Mouse (Mus musculus): ENCODE results near the gene Cpt1a. TPM values are rescaled to one million over a fixed set of nuclear protein-coding genes. Genes with fewer than 3 reads are reported as not detected.

Cpt1a gene
- polyA plus RNA-seq, 1 experiment from 2014 or later: 9.5 TPM

GRCm38 (mm10) chr19:3359841-3360588 lies 37.9 kb downstream of the Cpt1a start:
- H3K36me3 ChIP-seq (replicated peaks; ENCODE audit: control insufficient read depth, insufficient read depth, low read depth, low read length): no peaks in the 10 kb centered on the region
- H3K27ac ChIP-seq (replicated peaks; ENCODE audit: low read depth, low read length): no peak overlapping the region
- no peaks in the 10 kb centered on the region for H3K27me3 ChIP-seq (ENCODE audit: control insufficient read depth, insufficient read depth, low read length)
- no peaks in the 10 kb centered on the region for H3K9me3 ChIP-seq (replicated peaks; ENCODE audit: control insufficient read depth, low read length)
- no peak overlapping the region for H3K9ac ChIP-seq (replicated peaks; ENCODE audit: low read length)
- DNase-seq (ENCODE audit: low spot score) (no peak), ATAC-seq (replicated peaks; ENCODE audit: insufficient number of reproducible peaks, low FRiP score, low TSS enrichment, low read depth) (no peak)
- WGBS: 85% methylated on average over 13 of the region's 13 CpGs
- H3K4me1 ChIP-seq (ENCODE audit: control insufficient read depth, insufficient read depth, low read length): no peaks in the 10 kb centered on the region
- H3K4me2 ChIP-seq (ENCODE audit: low read depth, low read length): no peak overlapping the region
- no peak overlapping the region for H3K4me3 ChIP-seq (ENCODE audit: low read depth, low read length)

- H3K4me1 ChIP-seq (ENCODE audit: control insufficient read depth, insufficient read depth, low read length): no peaks in the 10 kb centered on the region
- H3K9ac ChIP-seq (replicated peaks; ENCODE audit: low read length): no peak overlapping the region
- DNase-seq (ENCODE audit: low spot score) (no peak), ATAC-seq (replicated peaks; ENCODE audit: insufficient number of reproducible peaks, low FRiP score, low TSS enrichment, low read depth) (no peak)
- no peak overlapping the region for H3K4me2 ChIP-seq (ENCODE audit: low read depth, low read length)
- no peaks in the 10 kb centered on the region for H3K27me3 ChIP-seq (ENCODE audit: control insufficient read depth, insufficient read depth, low read length)
- 87% methylated on average over 4 of the region's 4 CpGs for WGBS
- no peaks in the 10 kb centered on the region for H3K36me3 ChIP-seq (replicated peaks; ENCODE audit: control insufficient read depth, insufficient read depth, low read depth, low read length)
- H3K9me3 ChIP-seq (replicated peaks; ENCODE audit: control insufficient read depth, low read length): no peaks in the 10 kb centered on the region
- H3K4me3 ChIP-seq (ENCODE audit: low read depth, low read length): no peak overlapping the region
- H3K27ac ChIP-seq (replicated peaks; ENCODE audit: low read depth, low read length): no peak overlapping the region
These were observed 41.4 kb downstream of the Cpt1a start for GRCm38 (mm10) chr19:3363510-3363909.

- Histone ChIP-seq H3K4me2 (ENCODE audit: low read depth, low read length) (no peak overlapping the region), H3K4me3 (ENCODE audit: low read depth, low read length) (no peak overlapping the region), H3K9ac (replicated peaks; ENCODE audit: low read length) (no peak overlapping the region), H3K9me3 (replicated peaks; ENCODE audit: control insufficient read depth, low read length) (no peaks in the 10 kb centered on the region), H3K4me1 (ENCODE audit: control insufficient read depth, insufficient read depth, low read length) (no peaks in the 10 kb centered on the region), H3K36me3 (replicated peaks; ENCODE audit: control insufficient read depth, insufficient read depth, low read depth, low read length) (no peaks in the 10 kb centered on the region), H3K27me3 (ENCODE audit: control insufficient read depth, insufficient read depth, low read length) (no peaks in the 10 kb centered on the region), H3K27ac (replicated peaks; ENCODE audit: low read depth, low read length) (no peak overlapping the region)
- no peak for DNase-seq (ENCODE audit: low spot score)
- ATAC-seq (replicated peaks; ENCODE audit: insufficient number of reproducible peaks, low FRiP score, low TSS enrichment, low read depth): no peak
- WGBS: 86% methylated on average over 3 of the region's 3 CpGs
These were observed 43.0 kb downstream of the Cpt1a start for GRCm38 (mm10) chr19:3365089-3365488.

DNA sequence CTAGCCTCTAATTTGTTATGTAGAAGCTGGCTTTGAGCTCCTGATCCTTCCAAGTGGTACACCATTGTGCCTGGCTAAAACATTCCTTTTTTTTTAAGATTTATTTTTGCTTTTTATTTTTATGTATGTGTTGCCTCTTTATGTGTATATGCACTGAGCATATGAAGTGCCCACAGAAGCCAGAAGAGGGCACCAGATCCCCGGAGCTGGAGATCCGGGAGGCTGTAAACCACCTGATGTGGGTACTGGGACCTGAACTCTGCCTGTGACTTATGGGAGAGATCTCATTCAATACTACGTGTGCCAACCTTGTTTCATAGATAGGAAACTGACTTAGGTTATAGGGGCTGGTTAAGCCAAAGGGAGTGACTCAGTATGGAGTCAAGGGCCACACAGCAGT lies 46.1 kb downstream of the Cpt1a start:
- Histone ChIP-seq H3K4me1 (ENCODE audit: control insufficient read depth, insufficient read depth, low read length) (no peaks in the 10 kb centered on the region), H3K36me3 (replicated peaks; ENCODE audit: control insufficient read depth, insufficient read depth, low read depth, low read length) (no peaks in the 10 kb centered on the region), H3K27ac (replicated peaks; ENCODE audit: low read depth, low read length) (no peak overlapping the region), H3K27me3 (ENCODE audit: control insufficient read depth, insufficient read depth, low read length) (no peaks in the 10 kb centered on the region), H3K9me3 (replicated peaks; ENCODE audit: control insufficient read depth, low read length) (no peaks in the 10 kb centered on the region), H3K4me2 (ENCODE audit: low read depth, low read length) (no peak overlapping the region), H3K4me3 (ENCODE audit: low read depth, low read length) (no peak overlapping the region), H3K9ac (replicated peaks; ENCODE audit: low read length) (no peak overlapping the region)
- ATAC-seq (replicated peaks; ENCODE audit: insufficient number of reproducible peaks, low FRiP score, low TSS enrichment, low read depth) (no peak), DNase-seq (ENCODE audit: low spot score) (no peak)
- 88% methylated on average over 3 of the region's 3 CpGs for WGBS

DNA sequence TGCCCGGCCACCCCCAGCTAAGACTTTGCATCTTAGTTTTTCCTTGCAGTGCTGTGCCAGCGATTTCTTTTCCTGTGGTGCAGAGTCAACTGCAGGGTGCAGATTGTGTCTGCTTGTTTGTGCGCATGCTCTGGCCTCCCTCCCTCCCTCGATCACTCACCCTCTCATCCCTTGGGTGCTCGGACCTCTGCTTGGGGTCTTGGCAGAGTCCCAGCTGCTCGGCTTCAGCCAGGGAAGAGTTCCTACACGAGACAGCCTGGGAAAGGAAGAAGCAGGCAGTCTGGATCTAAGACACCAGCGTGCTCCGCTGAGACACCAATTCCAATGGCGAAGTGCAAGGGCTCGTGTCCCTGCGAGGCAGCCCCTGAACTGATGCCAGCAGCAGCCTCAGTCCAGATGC lies 51.2 kb downstream of the Cpt1a start:
- no peak for ATAC-seq (replicated peaks; ENCODE audit: insufficient number of reproducible peaks, low FRiP score, low TSS enrichment, low read depth)
- H3K4me2 ChIP-seq (ENCODE audit: low read depth, low read length): no peak overlapping the region

GRCm38 (mm10) chr19:3374028-3374427 lies 51.9 kb downstream of the Cpt1a start:
- DNase-seq (ENCODE audit: low spot score) (no peak), ATAC-seq (replicated peaks; ENCODE audit: insufficient number of reproducible peaks, low FRiP score, low TSS enrichment, low read depth) (no peak)
- no peaks in the 10 kb centered on the region for H3K9me3 ChIP-seq (replicated peaks; ENCODE audit: control insufficient read depth, low read length)
- no peak overlapping the region for H3K4me3 ChIP-seq (ENCODE audit: low read depth, low read length)
- WGBS: 58% methylated on average over 2 of the region's 2 CpGs
- H3K27ac ChIP-seq (replicated peaks; ENCODE audit: low read depth, low read length): no peak overlapping the region
- no peaks in the 10 kb centered on the region for H3K4me1 ChIP-seq (ENCODE audit: control insufficient read depth, insufficient read depth, low read length)
- H3K4me2 ChIP-seq (ENCODE audit: low read depth, low read length): no peak overlapping the region
- H3K27me3 ChIP-seq (ENCODE audit: control insufficient read depth, insufficient read depth, low read length): no peaks in the 10 kb centered on the region
- H3K36me3 ChIP-seq (replicated peaks; ENCODE audit: control insufficient read depth, insufficient read depth, low read depth, low read length): no peaks in the 10 kb centered on the region
- H3K9ac ChIP-seq (replicated peaks; ENCODE audit: low read length): no peak overlapping the region

More for the DNA sequence above, 51.2 kb downstream of the Cpt1a start:
- WGBS: 71% methylated on average over 12 of the region's 12 CpGs
- Histone ChIP-seq H3K9me3 (replicated peaks; ENCODE audit: control insufficient read depth, low read length) (no peaks in the 10 kb centered on the region), H3K27ac (replicated peaks; ENCODE audit: low read depth, low read length) (no peak overlapping the region), H3K27me3 (ENCODE audit: control insufficient read depth, insufficient read depth, low read length) (no peaks in the 10 kb centered on the region), H3K4me3 (ENCODE audit: low read depth, low read length) (no peak overlapping the region), H3K4me1 (ENCODE audit: control insufficient read depth, insufficient read depth, low read length) (no peaks in the 10 kb centered on the region), H3K36me3 (replicated peaks; ENCODE audit: control insufficient read depth, insufficient read depth, low read depth, low read length) (no peaks in the 10 kb centered on the region), H3K9ac (replicated peaks; ENCODE audit: low read length) (no peak overlapping the region)
- DNase-seq (ENCODE audit: low spot score): no peak

DNA sequence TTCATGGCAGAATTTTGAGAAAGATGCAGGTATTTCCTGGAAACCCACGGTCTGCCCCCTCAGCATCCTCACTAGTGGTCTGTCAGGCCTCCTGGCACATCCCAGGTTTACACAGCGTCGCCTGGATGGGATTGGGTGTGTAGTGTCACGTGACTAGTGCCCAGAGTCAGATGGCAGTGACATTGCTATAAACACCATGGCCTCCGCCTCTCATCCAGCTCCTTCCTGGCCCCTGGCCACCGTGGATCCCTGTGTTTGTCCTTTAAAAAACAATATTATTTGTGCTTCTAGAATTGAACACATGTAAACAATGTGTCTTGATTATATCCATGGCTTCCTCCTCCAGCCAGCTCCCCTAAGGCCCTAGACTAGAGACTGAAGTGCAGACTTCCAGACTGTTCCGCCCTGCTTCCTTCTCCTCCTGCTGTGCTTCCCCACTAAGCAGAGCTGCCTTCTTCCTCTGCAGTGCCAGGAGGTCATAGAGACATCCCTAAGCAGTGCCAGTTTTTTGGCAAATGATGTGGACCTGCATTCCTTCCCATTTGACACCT lies 53.9 kb downstream of the Cpt1a start:
- Histone ChIP-seq H3K4me3 (ENCODE audit: low read depth, low read length) (no peak overlapping the region), H3K9ac (replicated peaks; ENCODE audit: low read length) (no peak overlapping the region), H3K9me3 (replicated peaks; ENCODE audit: control insufficient read depth, low read length) (no peaks in the 10 kb centered on the region), H3K27ac (replicated peaks; ENCODE audit: low read depth, low read length) (no peak overlapping the region), H3K4me1 (ENCODE audit: control insufficient read depth, insufficient read depth, low read length) (no peaks in the 10 kb centered on the region), H3K27me3 (ENCODE audit: control insufficient read depth, insufficient read depth, low read length) (no peaks in the 10 kb centered on the region), H3K4me2 (ENCODE audit: low read depth, low read length) (no peak overlapping the region), H3K36me3 (replicated peaks; ENCODE audit: control insufficient read depth, insufficient read depth, low read depth, low read length) (no peaks in the 10 kb centered on the region)
- ATAC-seq (replicated peaks; ENCODE audit: insufficient number of reproducible peaks, low FRiP score, low TSS enrichment, low read depth): no peak
- no peak for DNase-seq (ENCODE audit: low spot score)
- WGBS: 63% methylated on average over 7 of the region's 7 CpGs

DNA sequence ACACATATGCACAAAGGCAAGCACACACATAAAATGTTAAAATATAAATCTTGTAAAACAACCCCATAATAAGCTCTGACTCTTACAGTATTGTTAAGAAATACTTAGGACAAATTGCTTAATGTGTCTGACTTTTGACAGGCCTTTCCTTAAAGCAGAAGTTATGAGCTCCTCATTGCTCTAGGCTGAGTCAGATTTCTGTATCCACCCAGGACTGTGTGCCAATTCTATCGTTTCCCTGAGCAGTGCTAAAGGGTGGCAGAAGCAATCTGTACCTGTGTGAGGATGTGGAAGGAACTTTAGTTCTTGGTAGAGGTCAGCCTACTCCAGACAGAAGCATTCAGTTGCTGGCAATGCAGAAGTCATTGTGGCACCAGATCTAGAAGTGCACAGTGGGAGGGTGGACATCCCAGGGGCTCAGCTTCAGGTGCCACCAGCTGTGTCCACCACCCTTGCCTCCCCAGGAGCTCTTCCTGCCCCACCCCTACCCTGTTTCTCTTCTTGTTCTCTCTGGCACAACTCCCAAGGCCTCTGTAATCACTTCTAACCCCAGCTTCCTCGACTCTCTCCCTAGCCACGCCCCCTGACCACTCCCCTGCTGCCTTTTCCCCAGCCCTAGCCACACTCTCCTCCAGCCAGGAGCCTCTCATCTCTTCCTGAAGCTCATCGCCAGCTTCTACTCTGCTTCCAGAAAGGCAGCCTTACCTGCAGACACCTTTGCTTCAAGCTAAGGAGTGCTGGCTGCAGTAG lies 55.0 kb downstream of the Cpt1a start:
- ATAC-seq (replicated peaks; ENCODE audit: insufficient number of reproducible peaks, low FRiP score, low TSS enrichment, low read depth): no peak
- no peak overlapping the region for H3K9ac ChIP-seq (replicated peaks; ENCODE audit: low read length)
- WGBS: 33% methylated on average over 4 of the region's 4 CpGs
- DNase-seq (ENCODE audit: low spot score): no peak
- H3K27me3 ChIP-seq (ENCODE audit: control insufficient read depth, insufficient read depth, low read length): no peaks in the 10 kb centered on the region
- no peaks in the 10 kb centered on the region for H3K4me1 ChIP-seq (ENCODE audit: control insufficient read depth, insufficient read depth, low read length)
- H3K27ac ChIP-seq (replicated peaks; ENCODE audit: low read depth, low read length): no peak overlapping the region
- no peaks in the 10 kb centered on the region for H3K36me3 ChIP-seq (replicated peaks; ENCODE audit: control insufficient read depth, insufficient read depth, low read depth, low read length)
- H3K4me2 ChIP-seq (ENCODE audit: low read depth, low read length): no peak overlapping the region
- H3K9me3 ChIP-seq (replicated peaks; ENCODE audit: control insufficient read depth, low read length): no peaks in the 10 kb centered on the region
- H3K4me3 ChIP-seq (ENCODE audit: low read depth, low read length): no peak overlapping the region

All from embryonic facial prominence, embryonic 11.5 days (tissue).